Mouse (Mus musculus): ENCODE data around the gene Exph5. TPM values are rescaled to one million over a fixed set of nuclear protein-coding genes. Genes with fewer than 3 reads are reported as not detected.

Gene Exph5
- 1.1 and 2.1 TPM in 2 replicates for polyA plus RNA-seq (2014; fragmentation: Nextera tagmentation; extraction: Ambion mirVana)

GRCm38 (mm10) chr9:53301269-53301720 is at the start of gene Exph5:
Gene Exph5 (plus strand): TSS chr9:53301670.
- peak; percentile 79 for ATAC-seq (ENCODE audit: low FRiP score, low TSS enrichment)
- Histone ChIP-seq H3K9ac (ENCODE audit: low read depth, low read length) (0 out of 2 replicates have a peak within 1 kb of the TSS, but pooled peaks have one; percentile 4), H3K9me3 (ENCODE audit: control insufficient read depth, low read length) (no peaks in the 10 kb centered on the region), H3K27me3 (ENCODE audit: control insufficient read depth, insufficient read depth, low read length) (no peaks in the 10 kb centered on the region), H3K36me3 (ENCODE audit: control insufficient read depth, insufficient read depth, low read length) (no peaks in the 10 kb centered on the region), H3K27ac (ENCODE audit: low read depth, low read length) (no peak within 1 kb of the TSS), H3K4me3 (ENCODE audit: low read length) (peak within 1 kb of the TSS; percentile 37), H3K4me2 (replicated peaks; ENCODE audit: low read depth, low read length) (peak within 1 kb of the TSS; percentile 66), H3K4me1 (ENCODE audit: control insufficient read depth, insufficient read depth, low read length) (no peaks in the 10 kb centered on the region)
- 0% methylated on average over 11 of the region's 11 CpGs for WGBS

- Histone ChIP-seq H3K4me2 (replicated peaks; ENCODE audit: low read depth, low read length) (no peak overlapping the region), H3K4me3 (ENCODE audit: low read length) (no peak overlapping the region), H3K4me1 (ENCODE audit: control insufficient read depth, insufficient read depth, low read length) (no peaks in the 10 kb centered on the region), H3K9me3 (ENCODE audit: control insufficient read depth, low read length) (no peaks in the 10 kb centered on the region), H3K9ac (ENCODE audit: low read depth, low read length) (no peak overlapping the region), H3K36me3 (ENCODE audit: control insufficient read depth, insufficient read depth, low read length) (no peaks in the 10 kb centered on the region), H3K27ac (ENCODE audit: low read depth, low read length) (no peak overlapping the region), H3K27me3 (ENCODE audit: control insufficient read depth, insufficient read depth, low read length) (no peaks in the 10 kb centered on the region)
- WGBS = 15% methylated on average over 4 of the region's 4 CpGs
- peak; percentile 72; the same call in 1 of the 2 replicates for ATAC-seq (ENCODE audit: low FRiP score, low TSS enrichment)
Measured at GRCm38 (mm10) chr9:53254368-53254767, 47.1 kb upstream of the Exph5 start.

- 77% methylated on average over 4 of the region's 4 CpGs for WGBS
- no peak overlapping the region for H3K27ac ChIP-seq (ENCODE audit: low read depth, low read length)
Measured at GRCm38 (mm10) chr9:53256690-53257305, 44.7 kb upstream of the Exph5 start.

DNA sequence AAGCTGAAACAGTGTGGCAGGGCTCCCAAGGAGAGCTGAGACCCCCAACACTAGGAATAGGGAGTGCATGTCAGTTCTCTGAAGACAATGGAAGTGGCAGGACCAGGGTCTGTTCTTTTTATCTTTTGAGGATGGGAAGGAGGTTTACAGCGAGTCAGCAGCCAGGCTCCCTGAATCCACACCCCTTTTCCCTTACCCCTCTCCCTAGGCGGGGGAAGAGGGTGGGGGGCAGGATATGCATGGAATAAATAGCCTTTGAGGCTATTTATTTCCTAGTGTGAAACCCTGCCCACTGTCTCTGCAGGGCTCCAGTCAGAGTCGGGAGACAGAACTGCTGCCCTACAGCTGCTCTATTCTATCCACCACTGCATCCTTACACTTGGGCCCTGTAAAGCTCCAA is 43.7 kb upstream of the Exph5 start:
- WGBS = 9% methylated on average over 3 of the region's 3 CpGs
- H3K9ac ChIP-seq (ENCODE audit: low read depth, low read length) = no peak overlapping the region
- H3K4me2 ChIP-seq (replicated peaks; ENCODE audit: low read depth, low read length) = no peak overlapping the region
- no peak overlapping the region for H3K27ac ChIP-seq (ENCODE audit: low read depth, low read length)
- H3K4me3 ChIP-seq (ENCODE audit: low read length) = no peak overlapping the region
- H3K9me3 ChIP-seq (ENCODE audit: control insufficient read depth, low read length) = no peaks in the 10 kb centered on the region
- no peak for ATAC-seq (ENCODE audit: low FRiP score, low TSS enrichment)
- no peaks in the 10 kb centered on the region for H3K36me3 ChIP-seq (ENCODE audit: control insufficient read depth, insufficient read depth, low read length)
- H3K27me3 ChIP-seq (ENCODE audit: control insufficient read depth, insufficient read depth, low read length) = no peaks in the 10 kb centered on the region
- H3K4me1 ChIP-seq (ENCODE audit: control insufficient read depth, insufficient read depth, low read length) = no peaks in the 10 kb centered on the region

More at GRCm38 (mm10) chr9:53256690-53257305, 44.7 kb upstream of the Exph5 start:
- no peak overlapping the region for H3K4me3 ChIP-seq (ENCODE audit: low read length)
- no peaks in the 10 kb centered on the region for H3K4me1 ChIP-seq (ENCODE audit: control insufficient read depth, insufficient read depth, low read length)
- H3K36me3 ChIP-seq (ENCODE audit: control insufficient read depth, insufficient read depth, low read length) = no peaks in the 10 kb centered on the region
- ATAC-seq (ENCODE audit: low FRiP score, low TSS enrichment) = no peak
- no peaks in the 10 kb centered on the region for H3K27me3 ChIP-seq (ENCODE audit: control insufficient read depth, insufficient read depth, low read length)
- no peak overlapping the region for H3K9ac ChIP-seq (ENCODE audit: low read depth, low read length)
- H3K4me2 ChIP-seq (replicated peaks; ENCODE audit: low read depth, low read length) = no peak overlapping the region
- H3K9me3 ChIP-seq (ENCODE audit: control insufficient read depth, low read length) = no peaks in the 10 kb centered on the region

DNA sequence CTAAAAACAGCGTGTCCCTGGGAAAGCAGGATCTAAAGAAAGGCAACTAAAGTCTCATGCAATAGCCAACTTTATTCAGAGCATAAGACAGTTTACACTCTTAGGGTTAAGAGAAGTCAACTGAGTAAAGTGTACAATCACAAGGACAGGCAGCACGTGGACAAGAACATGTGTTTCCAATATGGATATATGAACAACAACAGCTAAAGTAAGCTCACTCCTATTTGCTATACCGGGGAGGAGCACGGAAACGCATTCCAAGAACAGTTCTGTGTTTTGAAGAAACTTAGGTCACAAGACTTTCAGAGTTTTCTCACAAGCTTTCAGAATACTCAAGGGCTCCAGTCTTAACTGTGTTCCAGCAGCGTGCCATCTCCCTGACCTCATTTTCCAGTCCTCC is 43.3 kb upstream of the Exph5 start:
- no peak for ATAC-seq (ENCODE audit: low FRiP score, low TSS enrichment)

GRCm38 (mm10) chr9:53264387-53264786 is 37.1 kb upstream of the Exph5 start:
- ATAC-seq (ENCODE audit: low FRiP score, low TSS enrichment) = no peak

More for the DNA sequence above, 43.3 kb upstream of the Exph5 start:
- no peaks in the 10 kb centered on the region for H3K27me3 ChIP-seq (ENCODE audit: control insufficient read depth, insufficient read depth, low read length)
- no peaks in the 10 kb centered on the region for H3K9me3 ChIP-seq (ENCODE audit: control insufficient read depth, low read length)
- no peak overlapping the region for H3K9ac ChIP-seq (ENCODE audit: low read depth, low read length)
- no peak overlapping the region for H3K4me2 ChIP-seq (replicated peaks; ENCODE audit: low read depth, low read length)
- H3K27ac ChIP-seq (ENCODE audit: low read depth, low read length) = no peak overlapping the region
- H3K36me3 ChIP-seq (ENCODE audit: control insufficient read depth, insufficient read depth, low read length) = no peaks in the 10 kb centered on the region
- H3K4me3 ChIP-seq (ENCODE audit: low read length) = no peak overlapping the region
- WGBS = 38% methylated on average over 6 of the region's 6 CpGs
- H3K4me1 ChIP-seq (ENCODE audit: control insufficient read depth, insufficient read depth, low read length) = no peaks in the 10 kb centered on the region

DNA sequence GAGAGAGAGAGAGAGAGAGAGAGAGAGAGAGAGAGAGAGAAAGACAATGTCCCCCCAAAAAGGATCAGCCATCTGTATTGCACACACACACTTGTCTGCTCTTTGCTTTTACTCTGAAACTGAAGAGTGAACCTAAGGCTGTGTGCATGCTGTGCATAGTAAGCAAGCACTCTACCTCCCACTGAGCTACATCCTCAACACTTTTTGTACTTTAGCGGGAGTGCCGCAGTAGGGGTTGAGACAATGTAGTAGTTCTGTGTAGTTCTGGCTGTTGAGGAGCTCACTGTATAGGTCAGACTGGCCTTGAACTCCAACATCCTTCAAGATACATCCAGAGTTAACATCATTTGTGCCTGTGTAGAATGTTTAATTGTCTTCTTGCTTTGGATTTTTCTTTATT is 35.9 kb upstream of the Exph5 start:
- Histone ChIP-seq H3K27me3 (ENCODE audit: control insufficient read depth, insufficient read depth, low read length) (no peaks in the 10 kb centered on the region), H3K4me1 (ENCODE audit: control insufficient read depth, insufficient read depth, low read length) (no peaks in the 10 kb centered on the region), H3K9ac (ENCODE audit: low read depth, low read length) (no peak overlapping the region), H3K9me3 (ENCODE audit: control insufficient read depth, low read length) (no peaks in the 10 kb centered on the region), H3K4me3 (ENCODE audit: low read length) (no peak overlapping the region), H3K4me2 (replicated peaks; ENCODE audit: low read depth, low read length) (no peak overlapping the region), H3K36me3 (ENCODE audit: control insufficient read depth, insufficient read depth, low read length) (no peaks in the 10 kb centered on the region), H3K27ac (ENCODE audit: low read depth, low read length) (no peak overlapping the region)
- 89% methylated on average over 2 of the region's 2 CpGs for WGBS
- no peak for ATAC-seq (ENCODE audit: low FRiP score, low TSS enrichment)

More at GRCm38 (mm10) chr9:53264387-53264786, 37.1 kb upstream of the Exph5 start:
- no peaks in the 10 kb centered on the region for H3K36me3 ChIP-seq (ENCODE audit: control insufficient read depth, insufficient read depth, low read length)
- H3K27me3 ChIP-seq (ENCODE audit: control insufficient read depth, insufficient read depth, low read length) = no peaks in the 10 kb centered on the region
- H3K4me3 ChIP-seq (ENCODE audit: low read length) = no peak overlapping the region
- H3K27ac ChIP-seq (ENCODE audit: low read depth, low read length) = no peak overlapping the region
- WGBS = 53% methylated on average over 4 of the region's 4 CpGs
- no peaks in the 10 kb centered on the region for H3K4me1 ChIP-seq (ENCODE audit: control insufficient read depth, insufficient read depth, low read length)
- H3K9ac ChIP-seq (ENCODE audit: low read depth, low read length) = no peak overlapping the region
- H3K4me2 ChIP-seq (replicated peaks; ENCODE audit: low read depth, low read length) = no peak overlapping the region
- H3K9me3 ChIP-seq (ENCODE audit: control insufficient read depth, low read length) = no peaks in the 10 kb centered on the region

DNA sequence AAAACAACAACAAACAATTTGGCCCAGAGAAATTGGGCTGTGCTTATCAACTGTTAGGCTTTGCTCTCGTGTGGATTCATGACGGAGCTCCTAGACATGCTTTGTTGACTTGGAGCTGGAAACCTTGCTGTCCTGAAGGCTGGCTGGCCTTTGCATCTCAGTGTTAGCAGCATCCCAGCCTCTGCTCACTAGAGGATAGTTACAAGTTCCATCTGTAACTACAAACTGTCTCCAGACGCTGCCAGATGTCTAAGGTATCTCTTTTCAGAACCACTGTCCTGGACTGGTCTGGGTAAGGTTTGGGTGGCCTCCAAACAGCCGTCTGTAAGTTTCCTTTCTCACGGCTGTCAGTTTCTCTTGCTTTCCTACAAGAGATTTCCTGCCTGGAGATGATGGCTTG is 33.4 kb upstream of the Exph5 start:
- H3K9me3 ChIP-seq (ENCODE audit: control insufficient read depth, low read length) = no peaks in the 10 kb centered on the region
- no peak overlapping the region for H3K4me3 ChIP-seq (ENCODE audit: low read length)
- H3K9ac ChIP-seq (ENCODE audit: low read depth, low read length) = no peak overlapping the region
- H3K27ac ChIP-seq (ENCODE audit: low read depth, low read length) = no peak overlapping the region
- no peak for ATAC-seq (ENCODE audit: low FRiP score, low TSS enrichment)
- H3K36me3 ChIP-seq (ENCODE audit: control insufficient read depth, insufficient read depth, low read length) = no peaks in the 10 kb centered on the region
- WGBS = 57% methylated on average over 5 of the region's 5 CpGs
- no peaks in the 10 kb centered on the region for H3K27me3 ChIP-seq (ENCODE audit: control insufficient read depth, insufficient read depth, low read length)
- H3K4me2 ChIP-seq (replicated peaks; ENCODE audit: low read depth, low read length) = no peak overlapping the region
- peaks cover 11% of the 10 kb centered on the region for H3K4me1 ChIP-seq (ENCODE audit: control insufficient read depth, insufficient read depth, low read length)

DNA sequence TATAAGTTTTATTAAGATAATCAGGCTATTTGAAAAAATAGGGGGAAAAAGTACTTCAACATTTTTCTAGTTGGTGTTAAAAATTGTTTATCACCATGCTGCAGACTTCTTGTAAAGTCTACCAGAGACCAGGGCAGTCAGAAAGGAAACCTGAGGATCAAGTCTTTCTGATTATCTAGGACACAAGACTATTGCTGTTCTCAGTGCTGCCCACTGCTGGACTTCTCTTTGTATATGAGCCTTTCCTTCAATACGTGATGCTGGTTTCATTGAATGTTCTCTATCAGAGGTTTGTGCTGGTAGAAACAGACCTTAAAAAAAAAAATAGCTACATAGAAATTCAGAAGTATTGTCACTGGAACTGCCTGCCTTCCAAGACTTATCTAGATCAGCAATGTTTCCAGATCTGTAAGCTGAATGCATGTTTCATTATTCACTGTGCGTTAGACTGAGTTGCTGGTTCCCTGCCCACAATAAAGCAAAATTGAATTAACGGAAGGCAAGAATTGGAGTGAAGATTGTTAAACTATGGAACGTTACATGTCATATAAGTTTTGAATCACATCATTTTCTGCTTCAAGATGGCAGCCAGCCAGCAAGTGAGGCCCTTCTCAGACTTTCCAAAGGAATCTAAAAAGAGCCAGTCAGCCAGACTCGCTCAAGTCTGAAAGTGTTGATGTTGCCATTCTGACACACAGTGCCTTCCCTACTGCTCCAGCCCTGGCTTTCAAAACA is 32.6 kb upstream of the Exph5 start:
- Histone ChIP-seq H3K27ac (ENCODE audit: low read depth, low read length) (no peak overlapping the region), H3K27me3 (ENCODE audit: control insufficient read depth, insufficient read depth, low read length) (no peaks in the 10 kb centered on the region), H3K4me2 (replicated peaks; ENCODE audit: low read depth, low read length) (no peak overlapping the region), H3K4me1 (ENCODE audit: control insufficient read depth, insufficient read depth, low read length) (peaks cover 11% of the 10 kb centered on the region), H3K9ac (ENCODE audit: low read depth, low read length) (no peak overlapping the region), H3K4me3 (ENCODE audit: low read length) (no peak overlapping the region), H3K36me3 (ENCODE audit: control insufficient read depth, insufficient read depth, low read length) (no peaks in the 10 kb centered on the region), H3K9me3 (ENCODE audit: control insufficient read depth, low read length) (no peaks in the 10 kb centered on the region)
- 79% methylated on average over 5 of the region's 5 CpGs for WGBS
- ATAC-seq (ENCODE audit: low FRiP score, low TSS enrichment) = no peak

All from kidney, embryonic 14.5 days (tissue).